Mouse (Mus musculus): ENCODE data around the gene Sub1.

Sub1 gene

DNA sequence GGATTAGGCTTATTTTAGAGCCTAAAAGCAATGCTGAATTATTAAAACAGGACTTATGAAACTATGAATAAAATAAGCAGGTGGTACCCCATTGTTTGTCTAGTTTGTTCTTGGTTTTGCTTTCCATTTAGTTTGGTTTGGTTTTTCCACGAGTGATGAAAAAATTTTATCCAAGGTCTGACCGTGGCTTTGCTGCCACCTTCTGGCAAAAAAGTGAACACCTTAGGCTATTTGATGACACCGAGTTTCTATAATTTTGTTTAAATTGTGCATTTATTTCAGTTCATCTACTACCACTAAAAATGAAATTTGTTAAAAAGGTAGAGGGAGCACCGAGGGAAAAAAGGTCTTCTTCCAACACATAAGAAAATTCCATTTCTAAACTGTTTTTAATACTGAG is 30.4 kb downstream of the Sub1 start:
- peak; percentile 40 for DNase-seq (ENCODE audit: low read depth, low spot score)

GRCm38 (mm10) chr15:11965201-11965845 is 31.5 kb downstream of the Sub1 start:
- no peak for DNase-seq (ENCODE audit: low read depth, low spot score)

DNA sequence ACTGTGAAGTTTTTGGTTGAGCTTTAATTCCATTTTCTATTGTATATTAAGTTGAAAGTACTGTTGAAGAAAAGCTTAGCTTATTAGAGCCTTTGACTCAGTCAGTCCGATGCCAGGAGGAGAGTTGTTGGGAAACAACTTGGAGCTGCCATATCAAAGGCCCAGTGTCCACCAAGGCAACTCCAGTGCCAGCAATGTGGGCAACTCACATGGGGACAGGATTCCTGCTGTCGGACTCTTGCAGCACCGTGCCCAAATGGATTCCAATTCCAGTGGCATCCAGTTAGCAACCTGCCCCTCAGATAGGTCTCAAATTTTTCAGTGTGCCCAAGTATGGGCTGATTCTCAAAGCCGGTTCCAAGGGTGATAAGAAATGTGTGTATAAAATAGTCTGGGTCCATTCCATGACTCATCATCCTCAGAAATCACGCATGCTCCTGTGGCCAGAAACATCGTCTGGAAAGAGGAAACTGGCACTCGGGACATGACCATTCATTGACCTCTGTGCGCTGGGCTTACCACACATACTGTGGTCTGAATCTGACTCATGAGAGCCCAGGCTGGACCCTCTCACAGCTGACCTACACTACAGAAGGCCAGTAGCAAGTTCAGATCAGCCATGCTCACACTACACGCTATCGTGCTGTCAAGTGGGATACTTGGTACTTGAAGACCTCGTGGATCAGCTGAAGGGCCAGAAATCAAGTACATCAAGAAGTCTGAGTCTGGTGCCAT is 32.8 kb downstream of the Sub1 start:
- no peak for DNase-seq (ENCODE audit: low read depth, low spot score)

- DNase-seq (ENCODE audit: low read depth, low spot score): no peak
Measured at GRCm38 (mm10) chr15:11959716-11960115, 37.1 kb downstream of the Sub1 start.

GRCm38 (mm10) chr15:11956129-11956528 is 40.7 kb downstream of the Sub1 start:
- DNase-seq (ENCODE audit: low read depth, low spot score): no peak

GRCm38 (mm10) chr15:11954190-11954589 is 42.6 kb downstream of the Sub1 start:
- DNase-seq (ENCODE audit: low read depth, low spot score): no peak

DNA sequence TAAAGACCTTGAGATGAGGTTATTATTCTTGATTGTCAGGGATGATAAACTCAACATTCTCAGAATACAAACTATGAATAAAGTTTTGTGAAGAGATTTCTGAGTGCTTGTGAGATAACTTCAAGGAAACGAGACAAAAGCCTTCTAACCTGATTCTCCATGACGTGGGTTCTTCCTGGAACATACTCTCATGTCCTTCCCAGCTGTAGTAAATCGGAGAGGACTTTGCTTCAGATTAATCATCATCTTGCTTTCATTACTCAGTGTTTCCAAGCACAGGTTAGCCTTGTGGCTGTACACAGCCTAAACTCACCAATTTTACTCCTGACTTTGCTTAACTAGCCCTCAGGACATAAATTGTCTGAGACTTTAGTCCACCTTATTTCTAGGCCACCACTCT is 44.6 kb downstream of the Sub1 start:
- DNase-seq (ENCODE audit: low read depth, low spot score): no peak

- no peak for DNase-seq (ENCODE audit: low read depth, low spot score)
Measured at GRCm38 (mm10) chr15:11951181-11951580, 45.6 kb downstream of the Sub1 start.

DNA sequence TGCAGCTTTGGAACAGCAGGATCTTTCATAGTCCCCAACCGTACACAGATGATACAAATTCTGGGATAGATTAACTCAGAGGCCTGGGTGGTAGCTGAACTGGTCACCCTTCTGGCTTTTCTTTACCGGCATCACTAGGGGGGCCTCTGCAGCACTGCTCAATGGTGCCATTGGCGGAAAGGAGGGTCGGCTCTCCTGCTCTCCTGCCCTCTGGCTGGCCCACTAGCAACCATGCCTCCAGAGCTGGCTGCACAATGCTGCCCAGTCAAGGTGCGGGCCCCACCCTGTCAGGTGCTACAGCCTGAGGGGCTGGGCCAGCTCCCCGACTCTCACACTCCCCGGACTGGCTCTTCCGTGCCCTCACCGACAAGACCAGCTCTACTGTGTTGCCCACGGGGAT is 46.6 kb downstream of the Sub1 start:
- DNase-seq (ENCODE audit: low read depth, low spot score): no peak

DNA sequence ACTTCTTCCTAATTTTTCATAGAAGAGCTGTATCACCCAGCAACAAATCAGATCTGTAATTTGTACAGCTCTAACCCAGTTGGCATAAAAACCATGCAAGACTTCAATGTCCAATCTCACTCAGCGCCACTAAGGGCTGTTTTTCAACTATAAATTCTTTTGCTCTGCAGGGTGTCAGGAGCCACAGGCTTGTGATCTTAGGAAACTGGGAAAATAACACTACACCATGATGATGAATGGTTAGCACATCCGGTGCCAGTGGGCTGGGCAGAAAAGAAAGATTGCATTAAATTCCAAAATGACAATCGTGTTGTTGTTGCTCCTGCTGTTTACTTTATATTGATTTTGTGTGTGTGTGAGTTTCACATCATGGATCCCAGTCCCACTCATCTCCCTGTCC is 47.3 kb downstream of the Sub1 start:
- no peak for DNase-seq (ENCODE audit: low read depth, low spot score)

DNA sequence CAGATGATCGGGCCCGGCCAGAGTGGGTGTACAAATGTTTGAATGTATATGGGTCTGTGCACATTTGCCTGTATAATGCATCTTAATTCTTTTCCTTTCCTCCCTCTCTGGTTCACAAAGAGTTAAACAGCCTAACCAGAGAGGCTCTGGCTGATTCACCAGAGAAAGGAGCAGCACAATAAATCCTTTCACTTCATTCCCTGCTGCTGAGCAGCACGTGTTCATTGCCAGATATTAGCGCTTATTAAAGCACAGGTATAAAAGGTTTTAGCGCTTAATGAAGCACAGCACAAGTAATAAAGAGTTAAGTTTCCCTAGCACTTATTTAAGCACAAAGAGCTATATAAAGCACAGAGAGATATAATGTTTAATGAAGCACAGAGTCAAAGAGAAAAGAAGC is 55.9 kb downstream of the Sub1 start:
- DNase-seq (ENCODE audit: low read depth, low spot score): no peak
